20 mouse cellular contexts compared by ENCODE assay signal in the genomic region with DNA sequence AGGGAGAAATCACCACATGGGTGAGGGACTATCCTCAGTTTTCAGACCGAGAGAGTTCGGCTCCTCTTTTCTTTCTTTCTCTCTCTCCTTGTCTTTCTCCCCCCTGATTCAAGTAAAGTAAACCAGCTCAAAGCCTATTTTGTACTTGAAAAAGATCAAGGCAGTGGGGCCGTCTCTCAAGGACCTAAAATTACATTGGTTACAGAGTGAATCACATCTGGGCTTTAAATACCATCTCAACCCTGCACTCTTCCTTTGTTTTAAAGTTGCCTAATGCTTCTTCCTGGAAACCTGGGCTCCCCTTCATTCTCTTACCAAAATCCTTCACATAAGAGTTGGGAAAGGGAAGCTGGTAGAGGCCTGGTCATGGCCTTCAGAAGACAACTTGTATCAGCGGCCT.
A peak's percentile ranks its signal among the peaks of the same experiment; 100 is the strongest.
DNase-seq lines count a peak whose midpoint lies in the region; ATAC-seq and TF ChIP-seq lines count a peak whose summit lies in the region.
"Had no signal": no experiment of that assay in that cellular context is flagged by ENCODE, and none has a peak within 500 bp of the region (broad histone marks: within the 10 kb centered on the region; RNA-seq: fewer than 3 reads in every experiment).

No protein-coding gene starts in this region.

- H3K9ac ChIP-seq in hindbrain, embryonic 13.5 days = no peak overlapping the region
- H3K9ac ChIP-seq in hindbrain, postnatal 0 days (replicated peaks; ENCODE audit: low read length) = no peak overlapping the region
- H3K9ac ChIP-seq in midbrain, embryonic 13.5 days (replicated peaks) = no peak overlapping the region
- H3K9ac ChIP-seq in midbrain, embryonic 14.5 days (replicated peaks; ENCODE audit: low read length) = no peak overlapping the region
- H3K9ac ChIP-seq: embryonic facial prominence, embryonic 13.5 days; forebrain, embryonic 12.5 days had no signal

- H3K4me3 ChIP-seq in hindbrain, embryonic 13.5 days = no peak overlapping the region
- H3K4me3 ChIP-seq in hindbrain, postnatal 0 days (ENCODE audit: low read length) = no peak overlapping the region
- no peak overlapping the region for H3K4me3 ChIP-seq in midbrain, embryonic 13.5 days (replicated peaks)
- H3K4me3 ChIP-seq in midbrain, embryonic 10.5 days = no peak overlapping the region
- no peak overlapping the region for H3K4me3 ChIP-seq in midbrain, embryonic 14.5 days (replicated peaks; ENCODE audit: low read depth, low read length)
- no peak overlapping the region for H3K4me3 ChIP-seq in olfactory bulb, adult 2 months (ENCODE audit: insufficient read depth, low read depth, low read length)
- H3K4me3 ChIP-seq: embryonic facial prominence, embryonic 13.5 days; forebrain, embryonic 12.5 days; heart, embryonic 10.5 days had no signal

- H3K4me1 ChIP-seq in hindbrain, embryonic 13.5 days (replicated peaks) = peaks cover 39% of the 10 kb centered on the region
- 0 out of 2 replicates have a peak, but pooled peaks cover 9% of the 10 kb centered on the region for H3K4me1 ChIP-seq in hindbrain, postnatal 0 days (ENCODE audit: insufficient read depth, low read length)
- H3K4me1 ChIP-seq in midbrain, embryonic 13.5 days (replicated peaks) = peaks cover 46% of the 10 kb centered on the region
- peaks cover 30% of the 10 kb centered on the region for H3K4me1 ChIP-seq in midbrain, embryonic 10.5 days
- peaks cover 30% of the 10 kb centered on the region for H3K4me1 ChIP-seq in midbrain, embryonic 14.5 days (ENCODE audit: control insufficient read depth, insufficient read depth, low read length)
- peaks cover 12% of the 10 kb centered on the region for H3K4me1 ChIP-seq in olfactory bulb, adult 2 months (ENCODE audit: control insufficient read depth, insufficient read depth, low read length)

- H3K27me3 ChIP-seq in hindbrain, embryonic 13.5 days = no peaks in the 10 kb centered on the region
- H3K27me3 ChIP-seq in hindbrain, postnatal 0 days (ENCODE audit: insufficient read depth, low read length) = no peaks in the 10 kb centered on the region
- H3K27me3 ChIP-seq in midbrain, embryonic 13.5 days = no peaks in the 10 kb centered on the region
- H3K27me3 ChIP-seq in midbrain, embryonic 10.5 days (ENCODE audit: low read depth, poor library complexity, severe bottlenecking) = peaks cover 22% of the 10 kb centered on the region
- no peaks in the 10 kb centered on the region for H3K27me3 ChIP-seq in midbrain, embryonic 14.5 days (ENCODE audit: control insufficient read depth, insufficient read depth, low read length)
- H3K27me3 ChIP-seq: CH12.LX; embryonic facial prominence, embryonic 13.5 days; Patski had no signal

- 0 out of 2 replicates have a peak overlapping the region, but pooled peaks have one; percentile 6 for H3K4me2 ChIP-seq in hindbrain, embryonic 13.5 days
- H3K4me2 ChIP-seq in hindbrain, postnatal 0 days (ENCODE audit: low read depth, low read length) = no peak overlapping the region
- H3K4me2 ChIP-seq in midbrain, embryonic 13.5 days (replicated peaks) = peak overlapping the region; percentile 17
- peak overlapping the region; percentile 18 for H3K4me2 ChIP-seq in midbrain, embryonic 14.5 days (ENCODE audit: low read length)
- H3K4me2 ChIP-seq: embryonic facial prominence, embryonic 13.5 days; forebrain, embryonic 12.5 days had no signal

- no peak for ATAC-seq in hindbrain, embryonic 13.5 days (ENCODE audit: low FRiP score)
- no peak for ATAC-seq in hindbrain, postnatal 0 days
- no peak for ATAC-seq in midbrain, embryonic 13.5 days
- no peak for ATAC-seq in midbrain, embryonic 14.5 days (ENCODE audit: low FRiP score, low TSS enrichment)
- ATAC-seq: activated CD4-positive, CD25-positive, alpha-beta regulatory T cell, adult 4 months; Patski had no signal

- no peak for TF ChIP-seq POLR2A in olfactory bulb, adult 2 months (IDR thresholded peaks at IDR 0.05; ENCODE audit: insufficient read depth, low read depth, low read length)

- no peak for TF ChIP-seq CTCF in hindbrain, postnatal 0 days (IDR thresholded peaks at IDR 0.05; ENCODE audit: low read depth)
- TF ChIP-seq CTCF in olfactory bulb, adult 2 months (IDR thresholded peaks at IDR 0.05; ENCODE audit: insufficient read depth, low read depth, low read length) = no peak

- no peaks in the 10 kb centered on the region for H3K36me3 ChIP-seq in hindbrain, embryonic 13.5 days
- no peaks in the 10 kb centered on the region for H3K36me3 ChIP-seq in hindbrain, postnatal 0 days (ENCODE audit: insufficient read depth, low read length)
- H3K36me3 ChIP-seq in midbrain, embryonic 13.5 days = no peaks in the 10 kb centered on the region
- no peaks in the 10 kb centered on the region for H3K36me3 ChIP-seq in midbrain, embryonic 10.5 days
- no peaks in the 10 kb centered on the region for H3K36me3 ChIP-seq in midbrain, embryonic 14.5 days (ENCODE audit: control insufficient read depth, insufficient read depth, low read length)
- H3K36me3 ChIP-seq: embryonic facial prominence, embryonic 13.5 days; forebrain, embryonic 12.5 days; heart, embryonic 10.5 days had no signal

- no peaks in the 10 kb centered on the region for H3K9me3 ChIP-seq in hindbrain, embryonic 13.5 days
- H3K9me3 ChIP-seq in hindbrain, postnatal 0 days (ENCODE audit: low read length) = no peaks in the 10 kb centered on the region
- no peaks in the 10 kb centered on the region for H3K9me3 ChIP-seq in midbrain, embryonic 13.5 days
- no peaks in the 10 kb centered on the region for H3K9me3 ChIP-seq in midbrain, embryonic 10.5 days (replicated peaks)
- H3K9me3 ChIP-seq in midbrain, embryonic 14.5 days (ENCODE audit: control insufficient read depth, low read length) = no peaks in the 10 kb centered on the region
- H3K9me3 ChIP-seq: embryonic facial prominence, embryonic 13.5 days; forebrain, embryonic 12.5 days; heart, embryonic 10.5 days had no signal

- no peak for DNase-seq in hindbrain, postnatal 0 days (ENCODE audit: low spot score)
- no peak for DNase-seq in midbrain, embryonic 10.5 days (ENCODE audit: low spot score)
- DNase-seq in midbrain, embryonic 14.5 days = no peak
- no peak for DNase-seq in right cerebral cortex, postnatal 4 days
- DNase-seq: adrenal gland, postnatal 14 days; cerebellum, adult 18-20 months; cerebellum, adult 9-11 months; cerebellum, postnatal 36 days; heart, adult 18-20 months; heart, postnatal 10 days; heart, postnatal 4 days had no signal

- 90% methylated on average over 4 of the region's 4 CpGs for WGBS in hindbrain, embryonic 13.5 days
- WGBS in hindbrain, postnatal 0 days = 79% methylated on average over 4 of the region's 4 CpGs
- 80% methylated on average over 4 of the region's 4 CpGs for WGBS in midbrain, embryonic 13.5 days
- 77% methylated on average over 4 of the region's 4 CpGs for WGBS in midbrain, embryonic 10.5 days
- 74% methylated on average over 4 of the region's 4 CpGs for WGBS in midbrain, embryonic 14.5 days
- 67% methylated on average over 4 of the region's 4 CpGs for WGBS in olfactory bulb, adult 2 months

- H3K27ac ChIP-seq in hindbrain, embryonic 13.5 days = peak overlapping the region; percentile 13
- no peak overlapping the region for H3K27ac ChIP-seq in hindbrain, postnatal 0 days
- no peak overlapping the region for H3K27ac ChIP-seq in midbrain, embryonic 13.5 days
- H3K27ac ChIP-seq in midbrain, embryonic 10.5 days (replicated peaks) = no peak overlapping the region
- H3K27ac ChIP-seq in midbrain, embryonic 14.5 days (replicated peaks; ENCODE audit: low read depth, low read length) = no peak overlapping the region
- peak overlapping the region; percentile 69; the same call in 1 of the 2 replicates for H3K27ac ChIP-seq in olfactory bulb, adult 2 months (ENCODE audit: insufficient read depth, low read depth, low read length)
- H3K27ac ChIP-seq: embryonic facial prominence, embryonic 13.5 days; forebrain, embryonic 12.5 days; heart, embryonic 10.5 days had no signal

Comparison
In these comparisons a context has a peak if more than half of its experiments do, and no peak if none do; other contexts are left out.
1. H3K27ac ChIP-seq: peak in hindbrain, embryonic 13.5 days (single experiment) and olfactory bulb, adult 2 months (single experiment); none in hindbrain, postnatal 0 days (single experiment), midbrain, embryonic 13.5 days (single experiment), midbrain, embryonic 10.5 days (single experiment) and midbrain, embryonic 14.5 days (single experiment).